Mouse (Mus musculus): ENCODE measurements around the gene Lrrc4.

The Lrrc4 gene

GRCm38 (mm10) chr6:28613441-28613840, 218.1 kb downstream of the Lrrc4 start:
- DNase-seq (ENCODE audit: low spot score): no peak

Data from layer of hippocampus, adult 11-12 months (tissue).